Mouse (Mus musculus) liver, embryonic 14.5 days (tissue): ENCODE measurements at regions not wholly inside any gene's neighbourhood (a gene's known extent, or its start where the extent isn't known, plus 50 kb on each side); places are given as distances from the start of the nearest gene placed in this dataset.

Experiments used
- ATAC-seq: fragments of 200-750 bp; cut with Nextera tagmentation; 2 replicates; pipeline ENCODE4 v1.8.0; 2017; ENCODE audit warnings: moderate number of reproducible peaks, mild to moderate bottlenecking, moderate library complexity; ENCODE audit not compliant: insufficient read depth
- DNase-seq, 3 experiments: peaks; one replicate each; pipeline ENCODE4 v3.0.0-alpha.2; 2012 to 2013; ENCODE audit warnings: low read depth in 3 of 3, low spot score in 3 of 3
- H3K27ac ChIP-seq: fragments of 300-500 bp; sonication (generic); 2 replicates; pipeline ENCODE4 v1.5.1; 2014; ENCODE audit warnings: moderate library complexity, mild to moderate bottlenecking, control low read depth, inconsistent platforms
- H3K27me3 ChIP-seq: fragments of 300-500 bp; sonication (generic); 2 replicates; pipeline ENCODE4 v1.6.1; 2014; ENCODE audit warnings: mild to moderate bottlenecking, low read length, moderate library complexity; ENCODE audit not compliant: control insufficient read depth, insufficient read depth
- H3K36me3 ChIP-seq: fragments of 300-500 bp; sonication (generic); replicated peaks from 2 replicates; pipeline ENCODE4 v1.6.1; 2014; ENCODE audit warnings: low read depth; ENCODE audit not compliant: control insufficient read depth, insufficient read depth
- H3K4me1 ChIP-seq, 2 experiments: fragments of 200-500 bp in 1 of 2; fragments of 300-500 bp in 1 of 2; sonication (generic) in 1 of 2; replicated peaks; 2 replicates each; pipeline ENCODE4 v1.6.1; 2012 to 2014; ENCODE audit warnings: antibody characterized with exemption in 1 of 2, inconsistent platforms in 1 of 2, low read length in 1 of 2; ENCODE audit not compliant: control insufficient read depth in 2 of 2, insufficient read depth in 2 of 2
- H3K4me2 ChIP-seq: fragments of 300-500 bp; sonication (generic); 2 replicates; pipeline ENCODE4 v1.6.1; 2014; ENCODE audit warnings: low read depth, mild to moderate bottlenecking, control low read depth, moderate library complexity
- H3K4me3 ChIP-seq, 2 experiments: fragments of 200-500 bp in 1 of 2; fragments of 300-500 bp in 1 of 2; sonication (generic) in 1 of 2; 2 replicates each; pipeline ENCODE4 v1.5.1; 2012 to 2014; ENCODE audit warnings: low read depth in 2 of 2, low read length in 2 of 2, mild to moderate bottlenecking in 2 of 2, control low read depth in 1 of 2, inconsistent platforms in 1 of 2, moderate library complexity in 1 of 2; ENCODE audit not compliant: insufficient read depth in 1 of 2
- H3K9ac ChIP-seq: fragments of 300-500 bp; sonication (generic); replicated peaks from 2 replicates; pipeline ENCODE4 v1.6.1; 2014; ENCODE audit warnings: mild to moderate bottlenecking, control low read depth, moderate library complexity
- H3K9me3 ChIP-seq: fragments of 300-500 bp; sonication (generic); 2 replicates; pipeline ENCODE4 v1.6.1; 2016; ENCODE audit warnings: low read length, mixed read lengths; ENCODE audit not compliant: control insufficient read depth
- CTCF ChIP-seq: IDR thresholded peaks from 2 replicates; pipeline ENCODE4 v1.5.1; 2016; ENCODE audit warnings: antibody characterized with exemption, low read depth, control low read depth
- EP300 ChIP-seq: IDR thresholded peaks from 2 replicates; pipeline ENCODE4 v1.6.1; 2016; ENCODE audit warnings: antibody characterized with exemption, low read depth
- WGBS: fragments of 180-500 bp; shearing (Covaris S2); extraction: QIAGEN DNeasy Blood & Tissue Kit; methylation state at CpG from one replicate; pipeline ENCODE4 v1.1.7; 2014; ENCODE audit not compliant: insufficient replicate concordance; 5-methylcytosine and 5-hydroxymethylcytosine counted together

- no peak for ATAC-seq
- whole genome bisulfite sequencing = 51% methylated on average over 3 of the region's 3 CpGs
Measured at GRCm38 (mm10) chr2:108848051-108848450, 432.5 kb upstream of the Kif18a start.

GRCm38 (mm10) chr2:108854399-108854798 is 426.1 kb upstream of the Kif18a start:
- TF ChIP-seq EP300 (no peak), CTCF (no peak)

More at GRCm38 (mm10) chr2:108848051-108848450, 432.5 kb upstream of the Kif18a start:
- H3K27me3 ChIP-seq = no peaks in the 10 kb centered on the region
- no peak overlapping the region for H3K4me2 ChIP-seq
- no peak overlapping the region for H3K27ac ChIP-seq
- H3K4me1 ChIP-seq = no peaks in the 10 kb centered on the region
- no peaks in the 10 kb centered on the region for H3K9me3 ChIP-seq
- H3K9ac ChIP-seq = no peak overlapping the region
- no peak for TF ChIP-seq CTCF
- TF ChIP-seq EP300 = no peak
- DNase-seq = no peak
- no peak overlapping the region for H3K4me3 ChIP-seq
- H3K36me3 ChIP-seq = no peaks in the 10 kb centered on the region

GRCm38 (mm10) chr2:108877141-108877540 is 403.4 kb upstream of the Kif18a start:
- H3K4me1 ChIP-seq = no peaks in the 10 kb centered on the region
- no peak overlapping the region for H3K4me3 ChIP-seq
- no peaks in the 10 kb centered on the region for H3K27me3 ChIP-seq
- ATAC-seq = no peak
- H3K4me2 ChIP-seq = no peak overlapping the region
- no peak overlapping the region for H3K27ac ChIP-seq
- no peak for TF ChIP-seq CTCF
- no peak for TF ChIP-seq EP300
- no peaks in the 10 kb centered on the region for H3K9me3 ChIP-seq
- no peak for DNase-seq
- H3K9ac ChIP-seq = no peak overlapping the region
- WGBS = 53% methylated on average over 4 of the region's 4 CpGs
- no peaks in the 10 kb centered on the region for H3K36me3 ChIP-seq

More at GRCm38 (mm10) chr2:108854399-108854798, 426.1 kb upstream of the Kif18a start:
- H3K4me1 ChIP-seq = no peaks in the 10 kb centered on the region
- no peak overlapping the region for H3K27ac ChIP-seq
- no peak for DNase-seq
- ATAC-seq = no peak
- H3K36me3 ChIP-seq = no peaks in the 10 kb centered on the region
- no peak overlapping the region for H3K9ac ChIP-seq
- H3K27me3 ChIP-seq = no peaks in the 10 kb centered on the region
- no peak overlapping the region for H3K4me3 ChIP-seq
- H3K9me3 ChIP-seq = no peaks in the 10 kb centered on the region
- WGBS = 48% methylated on average over 2 of the region's 2 CpGs
- no peak overlapping the region for H3K4me2 ChIP-seq

- no peak overlapping the region for H3K4me2 ChIP-seq
- H3K27me3 ChIP-seq = no peaks in the 10 kb centered on the region
- WGBS = 43% methylated on average over 3 of the region's 3 CpGs
- no peak overlapping the region for H3K27ac ChIP-seq
- H3K4me3 ChIP-seq = no peak overlapping the region
- H3K9ac ChIP-seq = no peak overlapping the region
- no peak for ATAC-seq
- no peaks in the 10 kb centered on the region for H3K9me3 ChIP-seq
- H3K36me3 ChIP-seq = no peaks in the 10 kb centered on the region
- no peaks in the 10 kb centered on the region for H3K4me1 ChIP-seq
- TF ChIP-seq CTCF (no peak), EP300 (no peak)
- no peak for DNase-seq
Measured at GRCm38 (mm10) chr2:108877676-108878075, 402.9 kb upstream of the Kif18a start.

- Histone ChIP-seq H3K36me3 (no peaks in the 10 kb centered on the region), H3K27me3 (no peaks in the 10 kb centered on the region), H3K9me3 (no peaks in the 10 kb centered on the region), H3K27ac (no peak overlapping the region), H3K4me1 (no peaks in the 10 kb centered on the region), H3K4me3 (no peak overlapping the region), H3K9ac (no peak overlapping the region), H3K4me2 (no peak overlapping the region)
- ATAC-seq = no peak
- WGBS = 64% methylated on average over 3 of the region's 3 CpGs
- TF ChIP-seq EP300 = no peak
- TF ChIP-seq CTCF = no peak
- DNase-seq = no peak
Measured at GRCm38 (mm10) chr2:108904121-108904733, 376.3 kb upstream of the Kif18a start.
